Mouse (Mus musculus) neural tube, embryonic 14.5 days (tissue): ENCODE data around the gene Smyd4. TPM values are rescaled to one million over a fixed set of nuclear protein-coding genes. Genes with fewer than 3 reads are reported as not detected.

Source experiments
- ATAC-seq: fragments of 200-750 bp; cut with Nextera tagmentation; 2 replicates; pipeline ENCODE4 v1.8.0; 2017; ENCODE audit warnings: low read depth, mild to moderate bottlenecking, moderate TSS enrichment, moderate library complexity
- H3K27ac ChIP-seq: fragments of 300-500 bp; sonication (generic); 2 replicates; pipeline ENCODE4 v1.5.1; 2014; ENCODE audit warnings: low read depth, mild to moderate bottlenecking, control low read depth, low read length, moderate library complexity, mixed read lengths
- H3K27me3 ChIP-seq: fragments of 300-500 bp; sonication (generic); 2 replicates; pipeline ENCODE4 v1.6.1; 2014; ENCODE audit warnings: low read length; ENCODE audit not compliant: control insufficient read depth, insufficient read depth
- H3K36me3 ChIP-seq: fragments of 300-500 bp; sonication (generic); 2 replicates; pipeline ENCODE4 v1.6.1; 2014; ENCODE audit warnings: low read length, mixed read lengths; ENCODE audit not compliant: control insufficient read depth, insufficient read depth
- H3K4me1 ChIP-seq: fragments of 300-500 bp; sonication (generic); 2 replicates; pipeline ENCODE4 v1.6.1; 2014; ENCODE audit warnings: low read length; ENCODE audit not compliant: control insufficient read depth, insufficient read depth
- H3K4me2 ChIP-seq: fragments of 300-500 bp; sonication (generic); 2 replicates; pipeline ENCODE4 v1.6.1; 2014; ENCODE audit warnings: mild to moderate bottlenecking, low read depth, low read length, control low read depth
- H3K4me3 ChIP-seq: fragments of 300-500 bp; sonication (generic); 2 replicates; pipeline ENCODE4 v1.5.1; 2014; ENCODE audit warnings: low read depth, low read length, control low read depth, mixed read lengths
- H3K9ac ChIP-seq: fragments of 300-500 bp; sonication (generic); replicated peaks from 2 replicates; pipeline ENCODE4 v1.6.1; 2014; ENCODE audit warnings: low read depth, mild to moderate bottlenecking, control low read depth, low read length, mixed read lengths
- H3K9me3 ChIP-seq: fragments of 300-500 bp; sonication (generic); 2 replicates; pipeline ENCODE4 v1.6.1; 2016; ENCODE audit warnings: low read length; ENCODE audit not compliant: control insufficient read depth
- WGBS: fragments of 180-500 bp; shearing (Covaris S2); extraction: QIAGEN DNeasy Blood & Tissue Kit; methylation state at CpG from one replicate; pipeline ENCODE4 v1.1.7; 2014; 5-methylcytosine and 5-hydroxymethylcytosine counted together
- polyA plus RNA-seq: library from polyadenylated mRNA; unstranded; fragments of >200 nt; fragmentation: Nextera tagmentation; extraction: Ambion mirVana; gene quantifications from 2 replicates; pipeline ENCODE4 v1.2.1, GENCODE M21; 2014

Smyd4 gene
- polyA plus RNA-seq, 1 experiment from 2014 or later, result 17.7 TPM

GRCm38 (mm10) chr11:75403301-75404052 lies 55.2 kb downstream of the Smyd4 start:
- no peak overlapping the region for H3K27ac ChIP-seq
- H3K36me3 ChIP-seq, result no peaks in the 10 kb centered on the region
- no peaks in the 10 kb centered on the region for H3K9me3 ChIP-seq
- H3K9ac ChIP-seq, result no peak overlapping the region
- H3K4me1 ChIP-seq, result no peaks in the 10 kb centered on the region
- no peaks in the 10 kb centered on the region for H3K27me3 ChIP-seq
- H3K4me3 ChIP-seq, result no peak overlapping the region
- no peak overlapping the region for H3K4me2 ChIP-seq
- no peak for ATAC-seq
- 85% methylated on average over 6 of the region's 6 CpGs for WGBS

- 91% methylated on average over 6 of the region's 6 CpGs for WGBS
- H3K9me3 ChIP-seq, result no peaks in the 10 kb centered on the region
- H3K9ac ChIP-seq, result no peak overlapping the region
- ATAC-seq, result no peak
- no peak overlapping the region for H3K4me3 ChIP-seq
- no peak overlapping the region for H3K4me2 ChIP-seq
- H3K4me1 ChIP-seq, result no peaks in the 10 kb centered on the region
- H3K36me3 ChIP-seq, result no peaks in the 10 kb centered on the region
- no peaks in the 10 kb centered on the region for H3K27me3 ChIP-seq
- no peak overlapping the region for H3K27ac ChIP-seq
These were observed 56.6 kb downstream of the Smyd4 start for GRCm38 (mm10) chr11:75404801-75405200.

DNA sequence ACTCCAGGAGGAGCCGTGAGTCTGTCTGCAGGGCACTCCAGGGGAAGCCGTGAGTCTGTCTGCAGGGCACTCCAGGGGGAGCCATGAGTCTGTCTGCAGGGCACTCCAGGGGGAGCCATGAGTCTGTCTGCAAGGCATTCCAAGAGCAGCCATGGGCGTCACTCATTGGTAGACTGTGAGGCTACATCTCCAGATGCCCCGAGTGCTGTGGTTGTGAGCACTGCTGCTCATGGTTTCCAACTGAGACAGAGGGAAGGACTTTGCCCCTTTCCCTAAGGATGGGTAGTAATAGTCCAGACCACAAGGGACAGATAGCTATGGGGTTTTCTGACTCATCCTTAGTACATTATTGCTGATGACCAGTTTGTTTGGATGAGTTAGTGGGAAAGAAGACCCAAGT lies 57.9 kb downstream of the Smyd4 start:
- H3K4me1 ChIP-seq, result no peaks in the 10 kb centered on the region
- no peak overlapping the region for H3K9ac ChIP-seq
- WGBS, result 66% methylated on average over 4 of the region's 4 CpGs
- ATAC-seq, result no peak
- H3K9me3 ChIP-seq, result no peaks in the 10 kb centered on the region
- no peaks in the 10 kb centered on the region for H3K27me3 ChIP-seq
- H3K4me2 ChIP-seq, result no peak overlapping the region
- no peak overlapping the region for H3K27ac ChIP-seq
- H3K4me3 ChIP-seq, result no peak overlapping the region
- no peaks in the 10 kb centered on the region for H3K36me3 ChIP-seq

DNA sequence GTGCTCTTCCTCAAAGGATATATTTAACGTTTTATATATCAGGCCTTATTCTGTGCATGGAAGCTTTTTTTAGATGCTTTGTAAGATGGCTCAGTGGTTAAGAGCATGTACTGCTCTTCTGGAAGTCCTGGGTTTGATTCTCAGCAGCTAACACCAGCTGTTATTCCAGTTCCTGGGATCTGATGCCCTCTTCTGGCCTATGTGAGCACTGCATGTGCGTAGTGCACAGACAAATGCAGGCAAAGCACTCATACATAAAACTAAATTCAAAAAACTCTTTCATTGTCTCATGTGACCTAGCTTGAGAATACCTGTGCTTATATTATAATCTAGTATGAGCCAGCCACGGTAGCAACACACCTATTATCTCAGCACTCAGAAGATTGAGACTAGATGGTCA lies 58.6 kb downstream of the Smyd4 start:
- no peaks in the 10 kb centered on the region for H3K9me3 ChIP-seq
- H3K27ac ChIP-seq, result no peak overlapping the region
- no peak for ATAC-seq
- no peak overlapping the region for H3K4me3 ChIP-seq
- no peaks in the 10 kb centered on the region for H3K27me3 ChIP-seq
- H3K4me1 ChIP-seq, result no peaks in the 10 kb centered on the region
- H3K4me2 ChIP-seq, result no peak overlapping the region
- no peak overlapping the region for H3K9ac ChIP-seq
- WGBS, result 37% methylated on average over 3 of the region's 3 CpGs
- no peaks in the 10 kb centered on the region for H3K36me3 ChIP-seq

- H3K36me3 ChIP-seq, result no peaks in the 10 kb centered on the region
- H3K27me3 ChIP-seq, result no peaks in the 10 kb centered on the region
- no peak overlapping the region for H3K4me3 ChIP-seq
- H3K9me3 ChIP-seq, result no peaks in the 10 kb centered on the region
- H3K4me1 ChIP-seq, result no peaks in the 10 kb centered on the region
- no peak overlapping the region for H3K9ac ChIP-seq
- H3K27ac ChIP-seq, result no peak overlapping the region
- 77% methylated on average over 17 of the region's 17 CpGs for WGBS
- no peak overlapping the region for H3K4me2 ChIP-seq
- ATAC-seq, result no peak
These were observed 61.7 kb downstream of the Smyd4 start for GRCm38 (mm10) chr11:75409679-75410575.

DNA sequence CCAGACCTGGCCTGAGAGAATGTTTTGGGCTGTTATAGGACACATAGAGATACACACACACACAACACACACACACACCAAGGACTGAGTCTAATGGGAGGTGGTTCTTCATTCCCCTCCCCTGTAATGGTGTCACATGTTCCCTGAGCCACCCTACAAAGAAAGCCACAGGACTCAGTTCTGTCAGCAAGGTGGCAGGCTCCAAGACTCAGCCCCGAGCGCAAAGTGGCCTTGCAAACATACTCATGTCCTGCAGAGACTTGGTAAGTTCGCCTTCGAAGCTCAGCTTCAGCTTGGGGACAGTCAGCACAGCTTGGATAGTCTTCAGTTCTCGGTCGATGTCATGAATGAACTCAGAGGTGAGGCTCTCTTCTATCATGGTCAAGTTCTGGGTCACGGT lies 62.4 kb downstream of the Smyd4 start:
- H3K4me2 ChIP-seq, result no peak overlapping the region
- H3K9me3 ChIP-seq, result no peaks in the 10 kb centered on the region
- H3K27ac ChIP-seq, result no peak overlapping the region
- no peaks in the 10 kb centered on the region for H3K27me3 ChIP-seq
- H3K9ac ChIP-seq, result no peak overlapping the region
- no peak overlapping the region for H3K4me3 ChIP-seq
- no peaks in the 10 kb centered on the region for H3K36me3 ChIP-seq
- 94% methylated on average over 7 of the region's 7 CpGs for WGBS
- no peaks in the 10 kb centered on the region for H3K4me1 ChIP-seq
- ATAC-seq, result no peak

- no peaks in the 10 kb centered on the region for H3K27me3 ChIP-seq
- no peak for ATAC-seq
- H3K36me3 ChIP-seq, result no peaks in the 10 kb centered on the region
- 45% methylated on average over 7 of the region's 7 CpGs for WGBS
- H3K4me3 ChIP-seq, result no peak overlapping the region
- H3K9ac ChIP-seq, result no peak overlapping the region
- H3K4me1 ChIP-seq, result no peaks in the 10 kb centered on the region
- H3K9me3 ChIP-seq, result no peaks in the 10 kb centered on the region
- no peak overlapping the region for H3K4me2 ChIP-seq
- no peak overlapping the region for H3K27ac ChIP-seq
These were observed 66.9 kb downstream of the Smyd4 start for GRCm38 (mm10) chr11:75415096-75415495.

DNA sequence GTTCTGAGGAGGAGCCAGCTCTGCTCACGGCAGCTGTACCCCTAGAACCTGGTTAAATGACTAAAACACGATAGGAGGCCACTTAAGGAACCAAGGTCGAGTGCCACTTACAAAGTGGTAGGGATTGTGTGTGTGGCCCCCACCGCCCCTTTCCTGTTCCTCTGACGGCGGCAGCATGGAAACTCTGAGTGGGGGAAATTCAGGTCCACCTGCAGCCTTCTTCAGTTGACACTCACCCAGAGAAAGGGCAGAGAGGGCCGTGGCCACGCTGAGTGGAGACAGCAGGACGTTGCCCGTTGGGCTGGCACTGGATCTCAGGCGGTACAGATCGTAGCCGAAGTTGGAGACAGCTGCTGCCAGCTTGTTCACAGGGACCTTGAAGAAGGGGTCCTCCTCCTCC lies 67.8 kb downstream of the Smyd4 start:
- H3K27ac ChIP-seq, result no peak overlapping the region
- H3K4me1 ChIP-seq, result no peaks in the 10 kb centered on the region
- H3K27me3 ChIP-seq, result no peaks in the 10 kb centered on the region
- H3K4me2 ChIP-seq, result no peak overlapping the region
- no peaks in the 10 kb centered on the region for H3K9me3 ChIP-seq
- ATAC-seq, result no peak
- no peaks in the 10 kb centered on the region for H3K36me3 ChIP-seq
- no peak overlapping the region for H3K9ac ChIP-seq
- 91% methylated on average over 13 of the region's 13 CpGs for WGBS
- H3K4me3 ChIP-seq, result no peak overlapping the region

DNA sequence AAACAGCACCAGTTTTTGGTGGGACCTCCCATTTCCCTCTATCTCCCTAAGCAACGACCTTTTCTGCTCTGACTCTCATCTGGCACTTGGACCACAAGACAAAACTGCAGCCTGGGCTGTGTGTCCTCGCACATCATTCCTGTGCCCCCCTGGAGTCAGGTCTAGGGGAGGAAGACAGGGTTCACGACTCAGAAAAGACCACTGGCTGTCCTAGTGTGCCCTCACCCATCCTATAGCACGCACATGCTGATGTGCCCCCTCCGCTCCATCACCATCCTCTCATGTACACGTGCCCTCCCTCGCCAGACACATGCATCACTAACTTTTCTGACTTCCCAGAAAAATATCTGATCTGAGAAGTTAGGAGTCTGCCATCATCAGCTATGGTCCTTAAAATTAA lies 71.8 kb downstream of the Smyd4 start:
- H3K9ac ChIP-seq, result no peak overlapping the region

More for the DNA sequence above, 71.8 kb downstream of the Smyd4 start:
- Histone ChIP-seq H3K27me3 (no peaks in the 10 kb centered on the region), H3K36me3 (no peaks in the 10 kb centered on the region), H3K4me2 (no peak overlapping the region), H3K9me3 (no peaks in the 10 kb centered on the region), H3K4me3 (no peak overlapping the region), H3K4me1 (no peaks in the 10 kb centered on the region), H3K27ac (no peak overlapping the region)
- 83% methylated on average over 7 of the region's 7 CpGs for WGBS
- no peak for ATAC-seq
